Mouse (Mus musculus): ENCODE results near the gene Spata18.

DNA sequence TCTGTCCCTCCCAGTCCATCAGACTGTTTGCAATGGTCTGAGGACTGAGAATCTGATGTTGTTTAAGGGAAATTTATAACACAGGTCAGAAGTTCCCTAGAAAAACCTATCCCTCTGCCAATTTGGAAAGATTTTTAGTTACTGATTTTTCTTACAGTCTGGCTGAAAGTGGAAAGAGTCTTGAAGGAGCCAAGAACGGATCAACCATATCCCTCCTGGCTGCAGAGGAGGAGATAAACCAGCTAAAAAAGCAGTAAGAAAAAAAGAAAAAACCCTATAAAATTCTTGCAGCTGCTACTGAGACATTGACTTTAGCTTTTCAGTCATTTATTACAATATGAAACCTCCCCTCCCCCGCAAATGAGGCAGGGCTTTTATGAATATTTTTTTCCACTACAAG is 15.5 kb downstream of the Spata18 start:
- TF ChIP-seq E2F4 (IDR thresholded peaks at IDR 0.05; ENCODE audit: insufficient read depth) (no peak), MAX (IDR thresholded peaks at IDR 0.05; ENCODE audit: low read depth) (no peak), POLR2A (IDR thresholded peaks at IDR 0.05; ENCODE audit: insufficient read length, low read depth) (no peak), USF1 (IDR thresholded peaks at IDR 0.05; ENCODE audit: low read depth) (no peak)

Data from myocyte (in vitro differentiated cells).